Mouse (Mus musculus) activated CD4-positive, CD25-positive, alpha-beta regulatory T cell, adult 4 months (primary cell): ENCODE data around the gene Thbs2. TPM values are rescaled to one million over a fixed set of nuclear protein-coding genes. Genes with fewer than 3 reads are reported as not detected.

ENCODE experiments used
- ATAC-seq: one replicate; pipeline ENCODE4 v1.8.0; 2017
- polyA plus RNA-seq, 2 experiments: library from polyadenylated mRNA; unstranded; fragments of 100-300 nt; shearing (Covaris generic); gene quantifications; one replicate each; pipeline ENCODE4 v1.2.1; 2017

The Thbs2 gene
- polyA plus RNA-seq, 2 experiments from 2014 or later: not detected

DNA sequence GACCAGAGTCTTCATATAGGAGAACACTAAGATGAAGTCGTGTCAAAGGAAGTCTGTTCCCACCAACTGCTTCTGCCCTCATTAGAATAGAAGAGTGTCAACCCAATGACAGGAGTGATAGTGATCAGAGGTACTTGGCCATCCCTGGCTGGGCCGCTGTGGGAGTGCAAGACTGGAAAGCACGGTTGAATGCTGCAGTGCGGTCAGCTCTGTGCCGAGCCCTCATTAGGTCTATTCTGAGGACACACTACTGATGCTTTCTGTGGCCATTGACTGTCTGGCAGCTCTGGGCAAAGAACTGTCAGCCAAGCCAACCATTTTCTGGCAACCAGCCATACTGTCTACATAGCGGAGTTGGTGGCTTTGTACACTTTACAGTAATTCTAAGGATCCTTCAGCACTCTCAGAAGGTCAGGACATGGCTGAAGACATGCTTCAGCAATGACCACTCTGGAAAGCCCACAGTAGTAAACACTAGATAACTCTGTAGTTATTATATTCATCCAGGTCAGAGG lies 2.3 kb upstream of the Thbs2 start:
- no peak for ATAC-seq

DNA sequence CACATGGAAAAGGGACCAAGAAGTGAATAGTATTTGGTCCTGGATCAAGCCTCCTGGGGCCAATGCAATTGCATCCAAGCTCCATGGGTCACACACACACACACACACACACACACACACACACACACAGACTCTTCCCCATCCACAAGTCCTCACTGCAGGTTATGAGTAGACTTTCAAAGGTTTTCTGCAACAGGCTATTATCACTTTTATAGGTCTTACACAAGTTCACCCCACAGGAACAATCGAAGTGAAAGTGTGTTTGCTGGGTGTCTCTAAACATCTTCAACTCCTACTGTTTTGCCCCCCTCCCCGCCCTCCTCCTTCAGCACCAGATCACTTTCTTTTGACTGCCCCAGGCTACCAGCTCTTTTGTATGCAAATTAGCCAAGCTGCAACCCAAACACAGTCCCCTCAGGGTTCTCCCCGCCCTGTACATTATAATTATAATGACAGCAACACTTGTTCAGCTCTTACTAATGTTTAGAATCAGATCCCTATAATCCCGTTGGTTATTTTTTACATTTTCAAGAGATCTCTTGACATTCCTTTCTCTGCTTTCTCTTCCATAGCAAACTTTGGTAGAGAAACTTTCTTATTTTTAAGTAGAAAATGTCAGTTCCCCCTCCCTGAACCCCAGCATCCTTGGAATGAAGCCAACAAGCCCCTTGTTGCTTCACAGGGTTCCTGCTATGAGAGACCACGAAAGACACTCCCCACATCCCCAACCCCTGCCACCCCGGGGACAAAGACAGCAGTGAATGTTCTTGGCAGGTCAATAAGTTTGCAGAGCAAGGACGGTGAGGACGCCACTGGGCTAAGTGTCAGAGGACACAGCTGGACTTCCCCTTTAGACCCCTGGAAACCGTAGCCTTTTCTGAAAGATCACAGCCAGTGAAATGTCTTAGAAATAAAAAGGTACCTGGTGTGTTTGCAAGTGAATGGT lies 714 bp downstream of the Thbs2 start:
- ATAC-seq: no peak

DNA sequence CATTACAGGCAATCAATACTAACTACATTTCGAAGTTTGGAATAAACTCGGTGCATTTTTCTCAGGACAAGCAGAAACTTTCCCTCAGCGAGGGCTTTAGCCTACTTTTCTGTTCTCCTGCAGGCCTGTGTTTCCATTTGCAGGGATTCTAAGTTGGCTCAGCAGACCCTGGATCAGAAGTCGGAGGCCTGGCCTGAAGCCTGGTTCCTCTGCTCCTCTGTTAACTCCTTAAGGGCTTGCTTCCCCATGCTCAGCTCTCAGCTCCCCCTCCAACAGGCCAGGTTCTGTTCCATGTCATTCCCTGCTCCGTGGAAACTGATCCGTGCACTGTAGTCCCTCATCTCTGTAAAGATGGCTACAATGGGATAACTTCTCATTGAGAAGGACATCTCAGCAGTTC lies 2.1 kb downstream of the Thbs2 start:
- ATAC-seq: no peak

DNA sequence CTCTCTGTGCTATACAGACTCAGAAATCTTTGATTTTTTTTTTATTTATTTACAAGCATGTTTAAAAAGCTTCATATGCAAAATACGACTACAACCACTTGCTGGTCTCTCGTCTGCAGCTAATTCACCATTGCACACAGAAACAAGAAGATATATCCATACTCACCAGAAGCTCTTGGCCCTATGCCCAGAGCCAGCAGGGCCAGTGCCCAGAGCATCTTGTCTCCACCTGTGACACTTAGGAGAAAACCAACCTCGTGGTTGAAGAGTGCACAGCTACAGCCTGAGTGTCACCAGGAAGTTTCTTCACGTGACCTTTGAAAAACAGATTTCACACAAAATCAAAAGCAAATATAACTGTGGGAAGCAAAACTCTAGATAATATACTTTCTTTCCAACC lies 2.8 kb downstream of the Thbs2 start:
- ATAC-seq: no peak

DNA sequence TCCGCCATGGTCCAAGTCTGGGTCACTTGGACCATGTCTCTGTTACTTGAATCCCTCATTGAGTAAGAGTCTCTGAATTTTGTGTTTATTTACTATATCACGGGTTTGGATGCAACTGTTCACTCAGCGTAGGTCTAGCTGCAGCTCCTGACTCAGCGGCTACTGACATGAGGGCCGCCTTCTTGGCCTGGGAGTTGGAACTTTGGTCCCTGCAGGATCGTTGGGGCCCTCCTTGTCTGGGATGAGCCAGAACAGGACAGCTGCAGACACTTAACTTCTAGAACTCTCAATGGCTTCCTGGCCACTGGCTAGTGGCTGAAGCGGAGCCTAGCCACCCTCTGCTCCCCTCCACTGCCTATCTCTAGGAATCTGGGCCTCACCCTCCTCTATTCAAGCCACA lies 11.2 kb downstream of the Thbs2 start:
- no peak for ATAC-seq

DNA sequence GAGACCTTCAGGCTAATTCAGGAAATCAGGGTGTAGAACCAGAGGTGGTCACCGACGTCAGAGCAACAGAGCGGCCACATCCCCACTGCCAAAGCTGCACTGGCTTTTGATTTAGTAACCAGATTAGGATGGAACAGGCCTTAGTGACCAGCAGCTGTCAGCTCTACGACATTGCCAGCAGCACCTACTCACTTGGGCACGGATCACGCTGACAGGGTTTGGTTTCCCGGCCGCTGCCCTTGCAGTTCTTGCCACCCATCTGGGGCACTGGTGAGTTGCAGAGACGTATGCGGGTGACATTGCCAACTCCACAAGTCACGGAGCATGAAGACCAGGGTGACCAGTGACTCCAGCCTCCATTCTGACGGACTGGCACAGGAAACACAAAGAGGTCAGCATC lies 13.0 kb downstream of the Thbs2 start:
- no peak for ATAC-seq

DNA sequence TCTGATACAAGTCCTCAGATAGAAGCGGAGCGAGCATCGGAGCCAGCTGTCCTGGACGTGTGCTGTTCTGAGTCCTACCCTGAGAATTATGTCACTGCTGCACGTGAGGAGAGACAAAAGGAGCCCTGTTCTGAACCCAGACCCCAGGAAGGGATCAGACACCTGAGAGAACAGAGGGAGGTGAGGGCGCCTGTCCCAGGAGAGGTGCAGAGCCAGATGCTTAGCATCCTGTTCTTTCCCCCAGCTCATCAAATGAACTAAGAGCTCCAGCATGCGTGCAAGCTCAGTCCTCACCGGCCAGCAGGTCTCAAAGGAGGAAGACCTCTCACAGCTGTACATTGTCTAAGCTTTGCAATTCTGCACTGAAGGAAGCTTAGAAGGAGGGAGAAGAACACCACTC lies 16.8 kb downstream of the Thbs2 start:
- ATAC-seq: no peak

DNA sequence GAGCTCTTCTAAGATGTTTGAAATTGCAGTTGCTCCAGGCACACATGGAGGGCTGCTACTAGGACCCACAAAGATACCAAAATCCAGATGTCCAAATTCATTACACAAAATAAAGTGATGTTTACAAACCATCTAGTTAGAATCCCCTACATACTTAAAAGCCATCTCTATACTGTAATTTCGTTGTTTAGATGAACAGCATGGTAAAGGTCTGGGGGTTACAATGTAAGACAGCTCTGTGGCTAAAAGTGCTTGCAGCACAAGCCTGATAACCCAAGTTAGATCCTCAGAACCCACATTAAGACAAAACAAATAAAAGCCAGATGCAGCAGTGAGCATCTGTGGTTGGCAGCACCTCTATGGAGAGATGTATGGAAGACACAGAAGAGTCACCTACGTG lies 18.5 kb downstream of the Thbs2 start:
- no peak for ATAC-seq

DNA sequence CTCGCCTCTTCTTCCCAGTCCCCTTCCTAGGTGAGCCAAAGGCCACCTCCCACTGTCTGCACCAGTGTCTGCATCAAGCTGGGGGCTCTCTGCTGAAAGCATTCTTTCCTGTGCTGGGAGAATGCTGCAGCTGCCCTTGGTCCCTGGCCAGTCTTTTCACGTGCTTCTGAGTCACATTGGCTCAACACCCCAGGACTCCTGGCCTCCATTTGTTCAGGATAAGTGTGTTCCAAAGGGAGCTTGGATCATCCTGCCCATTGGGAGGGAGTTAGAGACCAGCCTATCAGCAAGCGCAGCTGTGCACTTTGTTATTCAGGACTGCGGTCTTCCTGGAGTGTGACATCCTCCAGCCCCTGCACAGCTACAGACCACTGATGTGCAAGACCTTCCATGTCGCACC lies 21.6 kb downstream of the Thbs2 start:
- no peak for ATAC-seq

DNA sequence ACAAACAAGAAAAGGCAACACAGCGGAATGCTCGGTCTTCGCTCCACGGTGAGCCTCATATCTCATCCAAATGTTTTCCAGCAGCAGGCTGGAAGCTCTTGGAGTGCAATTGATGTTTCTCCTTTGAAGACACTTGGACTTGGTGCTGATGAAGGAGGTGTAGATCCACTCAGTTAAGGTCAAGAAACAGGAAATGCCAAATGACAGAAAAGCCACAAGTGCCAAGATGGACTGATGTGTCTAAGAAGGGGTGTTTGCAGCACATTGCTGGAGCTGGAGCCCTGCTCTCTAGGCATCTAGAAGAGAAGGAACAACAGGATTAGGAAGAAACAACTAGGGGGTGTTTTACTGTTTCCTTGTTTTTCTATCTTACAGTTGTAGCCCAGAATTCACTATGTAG lies 26.8 kb downstream of the Thbs2 start:
- ATAC-seq: no peak

DNA sequence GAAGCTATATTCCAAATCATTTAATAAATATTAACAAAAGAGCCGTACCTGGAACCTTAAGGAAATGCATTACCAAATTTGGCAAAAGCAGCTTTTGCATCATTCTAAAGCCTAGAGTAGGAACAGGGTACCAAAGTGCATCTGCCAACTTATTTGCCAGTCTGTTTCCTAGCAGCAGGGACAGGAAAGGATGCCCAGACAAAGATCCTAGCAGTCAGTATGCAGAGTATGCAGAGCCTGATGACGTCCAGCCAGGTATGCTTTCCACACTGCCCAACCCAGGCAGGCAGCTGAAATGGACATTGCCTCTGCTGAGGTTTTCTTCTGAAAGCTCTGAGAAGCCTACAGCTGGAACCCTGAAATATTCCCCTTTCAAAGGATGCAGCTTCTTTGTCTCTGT lies 27.6 kb downstream of the Thbs2 start:
- ATAC-seq: no peak

DNA sequence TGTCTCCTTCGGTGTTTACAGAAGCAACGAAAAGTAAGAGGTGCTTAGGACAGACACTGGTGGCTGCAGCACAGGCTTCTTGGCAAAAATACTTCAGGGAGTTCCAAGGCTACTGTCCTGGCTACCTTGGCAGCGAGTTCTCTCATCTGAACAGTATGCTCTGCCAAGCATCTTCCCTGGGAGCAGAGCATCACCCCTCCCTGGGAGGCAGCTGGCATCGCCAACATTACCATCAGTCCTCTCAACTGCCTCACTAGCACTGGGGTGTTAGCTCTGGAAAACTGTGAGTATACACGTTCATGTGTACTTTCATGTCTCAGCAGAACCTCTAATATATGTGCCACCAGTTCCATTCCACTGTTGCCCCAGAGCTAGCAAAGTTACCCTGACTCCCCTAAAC lies 30.7 kb downstream of the Thbs2 start:
- ATAC-seq: no peak

DNA sequence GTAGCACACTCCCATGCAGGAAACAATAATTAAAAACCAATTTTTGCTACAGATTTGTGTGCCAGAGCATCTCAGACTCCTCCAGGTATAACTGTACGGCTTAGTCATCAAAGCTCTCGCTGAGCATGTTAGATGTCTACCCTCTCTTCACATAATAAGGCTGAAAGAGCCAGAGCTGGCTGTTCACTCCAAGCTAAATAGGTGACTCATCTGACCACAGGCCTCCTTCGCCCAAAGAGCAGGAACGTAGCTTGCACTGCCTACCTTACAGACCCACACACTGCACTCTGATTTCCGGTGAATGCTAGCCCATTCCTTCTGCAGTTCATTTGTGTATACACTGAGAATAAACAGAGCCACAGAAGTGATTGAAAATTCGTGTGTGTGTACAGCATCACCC lies 31.6 kb downstream of the Thbs2 start:
- ATAC-seq: no peak

DNA sequence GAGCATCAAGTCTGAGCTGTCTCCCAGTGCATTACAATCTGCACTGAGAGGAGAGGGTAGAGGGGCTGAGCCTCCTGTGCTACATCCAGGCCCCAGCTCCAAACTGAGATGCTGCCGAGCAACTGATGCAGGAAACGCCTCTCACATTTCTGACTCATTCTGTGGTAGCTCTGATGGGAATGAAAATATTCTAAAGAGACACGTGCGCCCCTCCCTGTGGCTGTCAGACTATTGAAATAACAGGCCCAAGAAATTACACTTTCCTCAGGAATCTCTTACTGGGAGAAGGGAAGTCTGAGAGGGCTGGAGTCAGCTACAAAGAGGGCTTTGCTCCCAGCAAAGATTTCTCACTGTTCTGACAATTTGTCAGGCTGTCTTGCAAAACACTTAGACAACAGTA lies 34.3 kb downstream of the Thbs2 start:
- ATAC-seq: no peak

DNA sequence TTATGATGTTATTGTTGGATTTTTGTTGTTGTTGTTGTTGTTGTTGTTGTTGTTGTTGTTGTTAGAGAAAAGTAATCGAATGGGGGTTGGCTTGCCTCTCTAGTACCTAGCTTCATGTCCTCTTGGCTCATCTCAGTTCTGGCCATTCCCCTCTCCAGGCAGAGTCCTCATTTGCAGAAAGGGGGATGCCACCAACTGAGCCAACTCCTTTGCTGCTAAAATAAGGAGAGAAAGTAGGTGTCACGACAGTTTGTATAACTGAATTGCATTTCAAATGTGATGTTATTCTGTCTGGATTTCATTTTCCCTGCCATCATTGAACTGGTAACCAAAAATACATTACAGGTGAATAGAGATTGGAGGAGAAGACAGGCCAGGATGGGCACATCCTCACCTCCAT lies 35.9 kb downstream of the Thbs2 start:
- no peak for ATAC-seq

DNA sequence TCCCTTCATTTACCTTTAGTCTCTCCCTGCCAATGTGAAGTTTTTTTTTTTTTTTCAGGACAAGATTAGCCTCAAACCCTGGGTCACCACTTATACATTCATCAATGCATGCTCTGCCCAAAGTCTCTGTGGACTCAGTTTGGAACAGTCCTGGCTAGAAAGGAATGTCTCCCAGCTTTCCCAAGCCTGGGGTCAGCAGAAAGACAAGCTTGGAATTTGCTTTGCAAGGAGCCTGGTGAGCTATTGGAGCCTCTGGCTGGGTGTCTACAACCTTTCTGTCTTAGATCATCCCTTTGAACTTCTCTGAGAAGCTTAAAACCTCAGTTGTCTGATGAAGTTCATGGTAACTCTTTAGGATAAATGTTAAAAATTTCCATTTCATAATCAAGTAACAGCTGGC lies 36.9 kb downstream of the Thbs2 start:
- ATAC-seq: no peak

DNA sequence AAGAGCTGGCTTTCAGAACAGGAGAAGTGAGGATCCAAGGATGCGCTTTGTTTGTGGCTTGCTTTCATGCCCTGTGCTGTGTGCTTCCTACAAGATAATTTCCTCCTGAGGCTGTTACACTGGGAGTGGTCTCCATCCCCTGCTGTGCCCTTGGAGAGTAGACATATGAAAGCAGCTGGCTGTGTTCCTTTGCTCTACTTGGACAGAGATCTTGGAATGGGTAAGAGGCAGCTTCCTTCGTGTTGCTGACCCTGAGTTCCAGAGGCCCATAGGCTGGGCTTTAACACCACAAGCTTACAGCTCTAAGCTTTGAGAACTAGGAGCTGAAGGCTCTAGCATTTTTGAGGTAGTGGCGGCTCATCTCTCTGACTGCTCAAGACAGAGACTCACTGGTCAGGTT lies 39.1 kb downstream of the Thbs2 start:
- ATAC-seq: no peak

DNA sequence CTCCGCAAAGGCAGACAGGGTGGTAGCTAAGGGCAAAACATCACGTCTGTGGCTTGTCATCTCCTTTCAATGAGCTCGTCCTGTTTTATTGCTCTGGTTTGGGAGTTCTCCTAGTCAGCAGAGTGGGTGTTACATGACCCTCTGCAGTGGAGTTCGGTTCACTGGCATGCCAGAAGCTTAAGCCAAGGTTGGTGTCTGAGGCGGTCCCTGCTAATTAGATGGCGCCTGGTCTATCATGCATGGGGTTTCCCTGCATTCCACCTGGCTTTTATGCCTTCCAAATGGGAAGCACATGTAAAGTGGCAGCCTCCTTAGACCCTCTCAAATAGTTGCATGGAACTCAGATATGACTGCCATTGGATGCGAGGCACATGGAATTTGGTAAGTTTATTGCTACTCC lies 42.0 kb downstream of the Thbs2 start:
- ATAC-seq: no peak

DNA sequence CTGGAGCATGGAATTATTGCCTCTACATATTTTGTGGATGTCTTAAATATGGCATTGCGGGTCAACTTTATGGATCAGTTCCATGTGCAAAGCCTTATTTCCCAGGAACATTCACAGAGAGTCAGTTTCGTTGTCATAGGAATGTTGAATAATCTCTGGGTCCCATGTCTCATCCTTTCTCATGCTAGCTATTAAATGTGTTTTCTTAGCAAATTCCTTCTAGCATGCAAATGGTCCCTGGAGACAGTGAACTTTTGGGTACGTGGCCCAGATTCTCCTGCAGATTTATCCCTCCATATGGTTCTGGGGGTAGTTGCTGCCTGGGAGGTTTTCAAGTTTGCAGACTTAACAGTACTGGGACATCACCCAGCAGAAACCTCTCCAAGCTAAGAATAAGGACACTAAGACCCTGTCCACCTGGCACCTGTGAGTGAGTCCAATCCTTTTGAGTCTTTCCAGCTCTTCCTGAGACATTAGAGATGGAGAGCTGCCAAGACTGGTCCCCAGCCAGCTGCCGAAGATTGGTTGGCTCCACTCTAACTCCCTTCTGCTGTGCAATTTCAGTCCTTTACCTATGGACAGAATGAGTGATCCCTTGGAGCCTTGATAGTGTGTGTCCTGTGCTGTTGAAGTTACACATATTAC lies 45.9 kb downstream of the Thbs2 start:
- ATAC-seq: no peak

DNA sequence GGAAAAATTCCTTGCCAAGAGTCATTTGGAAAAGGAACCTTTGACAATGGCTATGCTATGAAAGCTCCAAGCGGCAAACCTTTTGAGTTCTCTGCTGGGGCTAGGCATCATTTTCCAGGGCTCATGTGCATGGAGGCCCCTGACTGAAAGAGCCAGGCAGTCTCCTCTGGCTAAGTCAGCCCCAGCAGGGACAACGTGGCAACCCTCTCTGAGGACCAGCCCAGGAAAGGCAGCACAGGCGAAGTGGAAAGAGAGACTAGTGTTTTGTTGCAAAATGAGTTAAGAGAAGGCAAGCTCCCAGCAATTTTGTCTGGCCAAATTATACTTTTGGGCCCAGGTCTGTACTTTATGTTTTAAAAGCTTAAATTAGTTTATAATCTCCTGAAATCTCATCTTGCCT lies 50.0 kb downstream of the Thbs2 start:
- ATAC-seq: no peak

DNA sequence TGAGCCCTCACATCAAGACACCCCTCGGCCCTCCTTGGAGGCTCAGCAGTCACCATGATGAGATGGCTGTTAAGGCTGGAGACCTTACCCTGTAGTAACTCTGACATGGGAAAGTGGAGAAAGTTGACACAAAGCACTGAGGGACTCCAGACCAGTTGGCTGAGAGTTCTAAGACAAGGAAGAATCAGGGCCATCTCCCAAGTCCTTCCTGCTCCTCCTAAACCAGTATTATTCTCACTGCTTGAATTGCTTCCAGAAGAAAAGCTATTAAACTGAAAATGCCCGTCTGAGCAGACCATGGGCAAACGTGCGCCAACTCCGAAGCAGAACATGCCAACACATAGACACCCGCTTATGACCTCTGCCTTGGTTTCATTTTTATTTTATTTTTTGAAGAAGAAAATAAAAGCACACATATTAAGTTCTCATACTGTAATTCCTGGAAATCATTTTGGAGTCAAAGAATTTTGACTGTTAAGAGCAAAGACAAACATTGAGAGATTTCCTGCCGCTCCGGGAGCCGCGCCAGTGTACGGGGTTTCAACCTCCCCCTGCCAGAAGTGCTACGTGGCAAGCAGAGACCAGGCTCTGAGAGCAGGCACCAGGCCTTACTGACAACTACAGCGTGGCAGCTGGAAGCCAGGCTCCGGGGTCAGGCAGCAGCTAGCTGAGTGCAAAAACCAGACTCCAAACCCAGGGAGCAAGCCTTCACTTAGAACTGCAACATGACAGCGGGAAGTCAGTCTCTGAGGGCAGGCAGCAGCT lies 53.5 kb downstream of the Thbs2 start:
- no peak for ATAC-seq

DNA sequence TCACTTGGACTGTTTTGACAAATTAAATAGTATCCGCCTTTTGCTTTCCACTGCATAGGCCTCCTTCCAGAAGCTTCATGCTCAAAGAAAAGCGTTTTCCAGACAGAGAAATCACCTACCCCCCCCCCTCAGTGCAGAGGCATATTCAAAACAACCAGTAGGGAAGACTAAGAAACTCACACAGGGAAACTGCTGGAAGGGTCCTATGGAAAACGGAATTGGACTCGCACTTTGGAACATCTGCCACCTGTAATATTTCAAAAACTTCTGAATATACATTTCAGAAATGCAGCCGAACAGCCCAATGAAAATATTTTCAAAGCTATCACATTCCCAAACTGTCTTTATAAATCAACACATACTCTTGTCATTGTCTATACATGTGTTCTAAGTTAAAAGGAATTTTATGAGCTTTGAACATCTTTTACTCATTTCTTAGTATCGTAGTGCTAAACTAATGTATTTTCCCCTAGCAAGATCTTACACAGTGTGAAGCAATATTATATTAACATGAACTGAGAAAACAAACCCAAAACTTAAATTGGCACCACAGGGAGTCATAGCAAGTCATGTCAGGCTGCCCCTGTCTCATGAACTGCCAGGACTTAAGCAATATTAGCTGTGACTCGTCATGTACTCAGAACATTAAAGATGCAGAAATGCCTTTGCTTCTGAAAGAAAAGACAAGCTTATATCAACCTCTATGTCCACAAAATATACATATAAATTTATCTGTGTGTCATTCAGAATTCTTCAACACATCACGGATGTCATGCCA lies 58.3 kb downstream of the Thbs2 start:
- no peak for ATAC-seq

DNA sequence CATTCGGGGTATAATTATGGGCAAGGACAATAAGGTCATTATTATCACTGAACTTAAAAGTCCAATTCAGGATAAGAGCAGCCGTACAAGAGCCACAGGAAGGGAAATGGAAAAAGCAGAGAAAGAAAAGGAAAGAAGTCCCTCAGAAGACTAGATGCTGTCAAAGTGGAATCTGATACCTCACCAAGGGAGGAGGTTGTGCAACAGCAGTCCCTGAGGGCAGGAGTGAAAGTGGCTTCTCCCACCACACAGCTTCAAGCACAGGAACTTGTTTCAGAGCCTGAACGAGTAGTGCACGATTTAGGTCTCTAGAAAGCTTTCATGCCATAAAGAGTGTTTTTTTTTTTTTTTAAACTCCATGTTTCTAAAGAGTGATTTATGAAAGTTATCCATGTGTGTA lies 65.1 kb downstream of the Thbs2 start:
- ATAC-seq: no peak
